Mouse (Mus musculus) hematopoietic multipotent progenitor cell, adult 10-12 weeks (in vitro differentiated cells): ENCODE data around the gene Gm49321. TPM values are rescaled to one million over a fixed set of nuclear protein-coding genes. Genes with fewer than 3 reads are reported as not detected.

Source experiments
- polyA plus RNA-seq: library from polyadenylated mRNA; stranded (reverse); fragments of >175 nt; gene quantifications from 2 replicates; pipeline ENCODE4 v1.2.3, GENCODE M21; 2012; ENCODE audit warnings: low replicate concordance

Gm49321 gene
- polyA plus RNA-seq = not detected in 2 replicates

DNA sequence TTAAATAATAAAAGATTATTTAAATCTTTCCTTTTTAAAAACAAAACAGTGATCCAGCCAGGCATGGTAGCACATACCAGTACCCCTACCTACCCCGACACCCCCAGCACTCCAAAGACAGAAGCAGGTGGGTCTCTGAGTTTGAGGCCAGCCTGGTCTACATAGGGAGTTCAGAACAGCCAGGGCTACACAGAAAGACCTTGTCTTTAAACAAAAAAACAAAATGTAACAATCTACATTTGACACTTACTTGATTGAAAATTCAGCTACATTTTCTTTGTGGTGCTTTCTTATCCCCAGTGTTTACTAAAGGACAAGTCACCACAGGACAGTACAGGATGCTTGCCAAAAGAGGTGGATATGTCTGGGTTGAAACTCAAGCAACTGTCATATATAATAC is at the start of gene Gm49321:
Gm49321 (plus strand) TSS at position 301 of the 400 bp plus-strand sequence.

DNA sequence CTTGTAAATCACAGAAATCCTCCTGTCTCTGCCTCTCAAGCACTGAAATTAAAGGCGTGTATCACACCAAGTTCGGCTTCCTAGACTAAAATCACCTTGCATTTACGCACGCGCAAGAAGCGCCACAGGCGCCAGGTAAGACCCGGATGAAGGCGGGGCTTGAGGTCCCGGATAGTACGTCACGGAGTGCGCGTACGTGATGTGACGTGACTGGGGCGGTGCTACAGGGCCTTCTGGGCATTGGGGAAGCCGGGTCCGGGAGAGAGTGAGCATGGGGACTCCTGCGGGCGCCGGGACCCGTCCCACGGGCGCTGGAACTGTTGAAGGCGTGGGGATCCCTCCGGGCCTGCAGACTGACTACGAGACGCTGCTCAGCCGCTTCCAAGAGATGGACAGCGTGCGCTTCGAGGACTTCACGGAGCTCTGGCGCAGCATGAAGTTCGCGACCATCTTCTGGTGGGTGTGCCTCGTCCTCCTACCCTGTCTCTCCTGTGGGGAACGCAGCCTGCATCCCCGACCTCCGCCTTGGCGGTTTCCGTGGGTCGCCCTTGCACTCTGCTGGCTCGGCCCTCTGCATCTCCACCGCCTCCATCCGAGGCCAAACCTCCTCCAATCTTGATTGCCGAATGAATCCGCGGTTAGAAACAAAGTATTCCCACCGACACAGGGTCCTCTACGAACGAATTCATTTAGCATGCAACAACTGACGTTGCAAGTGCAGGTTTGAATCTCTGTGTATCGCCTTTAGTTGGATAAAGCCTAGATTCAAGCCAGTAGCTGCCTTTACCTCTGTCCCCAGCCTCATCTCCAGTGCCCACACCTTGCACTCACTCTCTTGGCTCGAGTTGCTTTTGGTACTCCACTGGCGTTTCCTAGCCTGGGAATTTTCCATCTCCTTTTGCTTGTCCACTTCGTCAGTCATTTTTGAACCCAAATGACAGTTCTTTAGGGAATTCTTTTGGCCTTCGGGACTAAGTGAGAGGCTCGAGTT is 27.1 kb downstream of the Gm49321 start, which contains the start of gene Snapc1:
Snapc1 (plus strand) TSS at position 191 of the 991 bp plus-strand sequence.

GRCm38 (mm10) chr12:73997297-73998127 is 60.1 kb downstream of the Gm49321 start, which contains the start of gene Syt16:
Gene Syt16, plus strand, starts transcription at chr12:73997661.

Other genes starting within 250 kb of the Gm49321 start
- 12.3 and 36.4 TPM in 2 replicates for gene Hif1a, start 36.3 kb upstream of the Gm49321 start, polyA plus RNA-seq
- gene Snapc1, start 26.8 kb downstream of the Gm49321 start, polyA plus RNA-seq = 10.0 and 18.0 TPM in 2 replicates
- not detected in 2 replicates for gene Syt16, start 60.0 kb downstream of the Gm49321 start, polyA plus RNA-seq